Mouse (Mus musculus) stomach, embryonic 16.5 days (tissue): ENCODE measurements around the gene Reep6. TPM values are rescaled to one million over a fixed set of nuclear protein-coding genes. Genes with fewer than 3 reads are reported as not detected.

Experiments used
- ATAC-seq: fragments of 200-750 bp; cut with Nextera tagmentation; 2 replicates; pipeline ENCODE4 v1.8.0; 2017; ENCODE audit warnings: moderate number of reproducible peaks, moderate TSS enrichment; ENCODE audit not compliant: insufficient read depth, low FRiP score
- H3K27ac ChIP-seq: fragments of 300-500 bp; sonication (generic); 2 replicates; pipeline ENCODE4 v1.5.1; 2014; ENCODE audit warnings: low read length
- H3K27me3 ChIP-seq: fragments of 300-500 bp; sonication (generic); 2 replicates; pipeline ENCODE4 v1.6.1; 2014; ENCODE audit warnings: low read length, control low read depth, mixed read lengths; ENCODE audit not compliant: control insufficient read depth, insufficient read depth
- H3K36me3 ChIP-seq: fragments of 300-500 bp; sonication (generic); 2 replicates; pipeline ENCODE4 v1.6.1; 2014; ENCODE audit warnings: low read length; ENCODE audit not compliant: control insufficient read depth, insufficient read depth
- H3K4me1 ChIP-seq: fragments of 300-500 bp; sonication (generic); 2 replicates; pipeline ENCODE4 v1.6.1; 2014; ENCODE audit warnings: low read length, control low read depth, mixed read lengths; ENCODE audit not compliant: control insufficient read depth, insufficient read depth
- H3K4me2 ChIP-seq: fragments of 300-500 bp; sonication (generic); 2 replicates; pipeline ENCODE4 v1.6.1; 2014; ENCODE audit warnings: low read depth, low read length, mixed read lengths
- H3K4me3 ChIP-seq: fragments of 300-500 bp; sonication (generic); replicated peaks from 2 replicates; pipeline ENCODE4 v1.5.1; 2014; ENCODE audit warnings: mild to moderate bottlenecking, low read length
- H3K9ac ChIP-seq: fragments of 300-500 bp; sonication (generic); 2 replicates; pipeline ENCODE4 v1.6.1; 2014; ENCODE audit warnings: low read length
- H3K9me3 ChIP-seq: fragments of 300-500 bp; sonication (generic); replicated peaks from 2 replicates; pipeline ENCODE4 v1.6.1; 2016; ENCODE audit warnings: low read length, control low read depth; ENCODE audit not compliant: control insufficient read depth
- WGBS: fragments of 180-500 bp; shearing (Covaris S2); extraction: QIAGEN DNeasy Blood & Tissue Kit; methylation state at CpG from one replicate; pipeline ENCODE4 v1.1.7; 2014; 5-methylcytosine and 5-hydroxymethylcytosine counted together
- polyA plus RNA-seq: library from polyadenylated mRNA; unstranded; fragments of >200 nt; fragmentation: Nextera tagmentation; extraction: Ambion mirVana; gene quantifications from 2 replicates; pipeline ENCODE4 v1.2.1, GENCODE M21; 2015

Reep6 gene
- polyA plus RNA-seq, 1 experiment from 2014 or later: 45.2 TPM

DNA sequence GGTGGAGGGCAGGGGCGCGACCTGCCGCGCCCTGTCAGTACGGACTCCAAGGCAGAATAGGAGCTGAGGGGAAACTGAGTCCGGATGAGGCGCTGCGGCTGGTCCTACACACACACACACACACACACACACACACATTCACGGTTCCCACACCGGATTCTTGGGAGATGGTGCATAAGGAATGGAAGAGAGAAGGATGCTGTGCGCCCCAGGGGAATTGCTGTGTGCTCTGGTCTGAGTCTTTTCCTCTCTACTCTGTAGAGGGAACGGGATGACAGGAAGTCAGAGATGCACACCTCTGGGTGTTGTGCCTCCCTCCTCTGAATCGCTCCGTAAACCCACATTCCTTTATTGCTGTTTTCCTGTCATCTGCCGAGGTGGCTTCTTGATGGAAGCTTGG, 30.5 kb upstream of the Reep6 start:
- H3K36me3 ChIP-seq: 0 out of 2 replicates have a peak, but pooled peaks cover 5% of the 10 kb centered on the region
- no peaks in the 10 kb centered on the region for H3K9me3 ChIP-seq
- H3K27me3 ChIP-seq: peaks cover 45% of the 10 kb centered on the region
- ATAC-seq: no peak
- no peak overlapping the region for H3K27ac ChIP-seq
- no peak overlapping the region for H3K9ac ChIP-seq
- no peak overlapping the region; the same call in 1 of the 2 replicates for H3K4me3 ChIP-seq
- H3K4me1 ChIP-seq: peaks cover 8% of the 10 kb centered on the region
- H3K4me2 ChIP-seq: no peak overlapping the region
- WGBS: 13% methylated on average over 15 of the region's 15 CpGs

GRCm38 (mm10) chr10:80299824-80300223, 29.9 kb upstream of the Reep6 start:
- no peak overlapping the region for H3K9ac ChIP-seq
- 54% methylated on average over 10 of the region's 10 CpGs for WGBS

GRCm38 (mm10) chr10:80300672-80301181, 29.0 kb upstream of the Reep6 start:
- H3K4me3 ChIP-seq: no peak overlapping the region
- H3K27me3 ChIP-seq: peaks cover 59% of the 10 kb centered on the region
- no peaks in the 10 kb centered on the region for H3K36me3 ChIP-seq
- no peaks in the 10 kb centered on the region for H3K9me3 ChIP-seq
- no peak overlapping the region for H3K4me2 ChIP-seq
- H3K4me1 ChIP-seq: peaks cover 7% of the 10 kb centered on the region; the same call in 1 of the 2 replicates
- 0 out of 2 replicates have a peak overlapping the region, but pooled peaks have one; percentile 22 for H3K9ac ChIP-seq
- no peak overlapping the region for H3K27ac ChIP-seq
- 36% methylated on average over 11 of the region's 11 CpGs for WGBS
- no peak for ATAC-seq

More at GRCm38 (mm10) chr10:80299824-80300223, 29.9 kb upstream of the Reep6 start:
- H3K27ac ChIP-seq: no peak overlapping the region
- H3K4me1 ChIP-seq: peaks cover 8% of the 10 kb centered on the region
- peaks cover 50% of the 10 kb centered on the region for H3K27me3 ChIP-seq
- H3K4me3 ChIP-seq: no peak overlapping the region
- H3K36me3 ChIP-seq: no peaks in the 10 kb centered on the region
- no peak for ATAC-seq
- H3K4me2 ChIP-seq: no peak overlapping the region
- no peaks in the 10 kb centered on the region for H3K9me3 ChIP-seq

- ATAC-seq: no peak
- Histone ChIP-seq H3K4me3 (no peak overlapping the region), H3K4me2 (no peak overlapping the region; the same call in 1 of the 2 replicates), H3K9me3 (no peaks in the 10 kb centered on the region), H3K27ac (no peak overlapping the region), H3K36me3 (no peaks in the 10 kb centered on the region), H3K27me3 (peaks cover 64% of the 10 kb centered on the region), H3K9ac (peak overlapping the region; percentile 22; the same call in 1 of the 2 replicates), H3K4me1 (peaks cover 4% of the 10 kb centered on the region; the same call in 1 of the 2 replicates)
- 70% methylated on average over 10 of the region's 10 CpGs for WGBS
Observed at GRCm38 (mm10) chr10:80301256-80302081, 28.3 kb upstream of the Reep6 start.

GRCm38 (mm10) chr10:80302082-80302355, 27.7 kb upstream of the Reep6 start:
- Histone ChIP-seq H3K27me3 (peaks cover 64% of the 10 kb centered on the region), H3K27ac (no peak overlapping the region), H3K9me3 (no peaks in the 10 kb centered on the region), H3K9ac (peak overlapping the region; percentile 40; the same call in 1 of the 2 replicates), H3K36me3 (no peaks in the 10 kb centered on the region), H3K4me3 (no peak overlapping the region), H3K4me1 (peaks cover 4% of the 10 kb centered on the region; the same call in 1 of the 2 replicates), H3K4me2 (no peak overlapping the region; the same call in 1 of the 2 replicates)
- ATAC-seq: no peak
- WGBS: 66% methylated on average over 5 of the region's 5 CpGs

GRCm38 (mm10) chr10:80302471-80302881, 27.3 kb upstream of the Reep6 start:
- Histone ChIP-seq H3K27me3 (peaks cover 64% of the 10 kb centered on the region), H3K4me1 (peaks cover 4% of the 10 kb centered on the region; the same call in 1 of the 2 replicates), H3K9me3 (no peaks in the 10 kb centered on the region), H3K36me3 (no peaks in the 10 kb centered on the region), H3K4me2 (no peak overlapping the region), H3K4me3 (no peak overlapping the region), H3K27ac (no peak overlapping the region; the same call in 1 of the 2 replicates), H3K9ac (peak overlapping the region; percentile 40; the same call in 1 of the 2 replicates)
- 14% methylated on average over 9 of the region's 9 CpGs for WGBS
- peak; percentile 76 for ATAC-seq

DNA sequence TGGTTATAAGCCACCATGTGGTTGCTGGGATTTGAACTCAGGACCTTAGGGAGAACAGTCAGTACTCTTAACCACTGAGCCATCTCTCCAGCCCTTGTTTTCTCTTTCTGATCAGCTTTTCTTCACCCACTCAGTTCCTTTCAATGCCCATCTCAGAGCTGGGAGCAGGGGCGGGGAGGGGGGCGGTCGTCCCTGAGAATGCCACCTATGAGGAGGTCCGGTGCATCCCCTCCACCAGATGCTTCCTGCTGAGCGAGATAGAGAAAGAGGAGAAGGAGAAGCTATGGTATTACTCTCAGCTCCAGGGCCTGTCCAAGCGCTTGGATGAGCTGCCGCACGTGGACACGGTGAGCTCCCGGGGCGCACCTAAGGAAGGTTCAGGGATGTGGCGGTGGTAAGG, 25.3 kb upstream of the Reep6 start:
- ATAC-seq: 0 out of 2 replicates have a peak, but pooled peaks have one; percentile 4
- peaks cover 4% of the 10 kb centered on the region; the same call in 1 of the 2 replicates for H3K4me1 ChIP-seq
- no peak overlapping the region for H3K4me2 ChIP-seq
- H3K4me3 ChIP-seq: peak overlapping the region; percentile 10; the same call in 1 of the 2 replicates
- no peaks in the 10 kb centered on the region for H3K9me3 ChIP-seq
- H3K27ac ChIP-seq: no peak overlapping the region
- H3K9ac ChIP-seq: no peak overlapping the region
- H3K36me3 ChIP-seq: no peaks in the 10 kb centered on the region
- WGBS: 29% methylated on average over 12 of the region's 12 CpGs
- H3K27me3 ChIP-seq: peaks cover 49% of the 10 kb centered on the region

DNA sequence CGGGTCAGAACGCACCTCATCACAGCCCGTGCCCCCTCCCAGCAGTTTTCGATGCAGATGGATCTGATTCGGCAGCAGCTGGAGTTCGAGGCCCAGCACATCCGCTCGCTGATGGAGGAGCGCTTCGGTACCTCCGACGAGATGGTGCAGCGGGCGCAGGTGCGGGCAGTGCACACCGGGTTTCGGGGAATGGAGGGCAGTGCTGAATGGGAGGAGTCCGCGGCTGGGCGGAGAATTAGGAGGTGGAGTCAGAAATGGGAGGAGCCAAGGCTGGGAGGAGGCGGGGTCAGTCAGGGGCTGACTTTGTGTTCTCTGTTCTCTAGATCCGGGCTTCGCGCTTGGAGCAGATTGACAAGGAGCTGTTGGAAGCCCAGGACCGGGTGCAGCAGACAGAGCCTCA, 24.9 kb upstream of the Reep6 start:
- peak; percentile 28; the same call in 1 of the 2 replicates for ATAC-seq
- no peak overlapping the region for H3K9ac ChIP-seq
- peak overlapping the region; percentile 10; the same call in 1 of the 2 replicates for H3K4me3 ChIP-seq
- no peak overlapping the region for H3K4me2 ChIP-seq
- H3K4me1 ChIP-seq: peaks cover 4% of the 10 kb centered on the region; the same call in 1 of the 2 replicates
- no peaks in the 10 kb centered on the region for H3K9me3 ChIP-seq
- 18% methylated on average over 25 of the region's 25 CpGs for WGBS
- H3K36me3 ChIP-seq: no peaks in the 10 kb centered on the region
- H3K27me3 ChIP-seq: peaks cover 46% of the 10 kb centered on the region
- no peak overlapping the region for H3K27ac ChIP-seq

DNA sequence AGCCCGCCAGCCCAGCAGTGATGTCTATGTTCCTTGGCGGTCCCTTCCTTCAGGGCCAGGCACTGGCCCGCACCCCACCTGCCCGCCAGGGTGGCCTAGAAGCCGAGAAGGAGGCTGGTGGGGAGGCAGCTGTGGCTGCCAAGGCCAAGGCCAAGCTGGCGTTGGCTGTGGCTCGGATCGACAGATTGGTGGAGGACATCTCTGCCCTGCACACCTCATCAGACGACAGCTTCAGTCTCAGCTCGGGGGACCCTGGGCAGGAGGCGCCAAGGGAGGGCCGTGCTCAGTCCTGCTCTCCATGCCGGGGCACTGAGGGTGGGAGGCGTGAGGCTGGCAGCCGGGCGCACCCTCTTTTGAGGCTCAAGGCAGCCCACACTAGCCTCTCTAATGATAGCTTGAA, 18.2 kb upstream of the Reep6 start:
- Histone ChIP-seq H3K4me1 (peaks cover 13% of the 10 kb centered on the region), H3K9me3 (no peaks in the 10 kb centered on the region), H3K36me3 (no peaks in the 10 kb centered on the region), H3K27me3 (peaks cover 50% of the 10 kb centered on the region), H3K9ac (no peak overlapping the region), H3K27ac (no peak overlapping the region), H3K4me2 (no peak overlapping the region), H3K4me3 (no peak overlapping the region)
- WGBS: 76% methylated on average over 16 of the region's 16 CpGs
- no peak for ATAC-seq
